Mouse (Mus musculus): Measurements from ENCODE around the gene Noc4l.

Noc4l gene

GRCm38 (mm10) chr5:110609425-110609824 is 43.8 kb downstream of the Noc4l start:
- DNase-seq (ENCODE audit: low spot score in 2 of 2): no peak

- DNase-seq (ENCODE audit: low spot score in 2 of 2): no peak
These were observed 44.3 kb downstream of the Noc4l start for GRCm38 (mm10) chr5:110608941-110609340.

GRCm38 (mm10) chr5:110608336-110608735 is 44.9 kb downstream of the Noc4l start:
- DNase-seq (ENCODE audit: low spot score in 2 of 2): no peak

GRCm38 (mm10) chr5:110607767-110608166 is 45.5 kb downstream of the Noc4l start:
- no peak for DNase-seq (ENCODE audit: low spot score in 2 of 2)

DNA sequence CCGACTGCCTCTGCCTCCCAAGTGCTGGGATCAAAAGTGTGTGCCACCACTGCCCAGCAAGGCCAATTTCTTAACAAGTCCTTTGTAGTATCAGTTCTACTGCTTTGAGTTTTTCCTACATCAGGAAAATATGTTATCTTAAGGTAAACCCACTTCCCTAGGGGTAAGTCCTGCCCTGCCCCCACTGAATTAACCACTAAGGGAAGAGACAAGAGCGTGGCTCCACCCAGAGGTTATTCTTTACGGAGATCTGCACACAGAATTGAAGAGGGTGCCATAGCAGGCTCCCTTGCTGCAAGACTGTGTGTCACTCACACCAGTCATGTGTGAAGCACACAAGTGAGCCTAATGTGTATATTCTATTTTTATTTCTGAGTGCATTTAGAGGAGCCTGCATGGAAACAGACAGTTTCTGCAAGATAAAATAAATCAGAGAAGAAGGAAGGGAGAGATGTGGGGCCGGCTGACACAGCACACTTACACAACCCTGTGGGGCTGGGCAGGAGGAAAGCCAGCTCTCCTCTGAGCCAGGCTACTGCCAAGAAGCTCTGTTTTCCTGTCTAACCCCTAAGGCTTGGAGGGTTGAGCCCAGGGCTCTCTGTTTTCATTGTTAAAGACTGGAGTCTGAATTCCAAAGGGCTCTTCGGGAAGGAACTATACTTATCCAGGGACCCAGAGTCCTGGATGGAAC is 47.5 kb downstream of the Noc4l start:
- DNase-seq (ENCODE audit: low spot score in 2 of 2): no peak

GRCm38 (mm10) chr5:110604311-110604710 is 48.9 kb downstream of the Noc4l start:
- no peak for DNase-seq (ENCODE audit: low spot score in 2 of 2)

DNA sequence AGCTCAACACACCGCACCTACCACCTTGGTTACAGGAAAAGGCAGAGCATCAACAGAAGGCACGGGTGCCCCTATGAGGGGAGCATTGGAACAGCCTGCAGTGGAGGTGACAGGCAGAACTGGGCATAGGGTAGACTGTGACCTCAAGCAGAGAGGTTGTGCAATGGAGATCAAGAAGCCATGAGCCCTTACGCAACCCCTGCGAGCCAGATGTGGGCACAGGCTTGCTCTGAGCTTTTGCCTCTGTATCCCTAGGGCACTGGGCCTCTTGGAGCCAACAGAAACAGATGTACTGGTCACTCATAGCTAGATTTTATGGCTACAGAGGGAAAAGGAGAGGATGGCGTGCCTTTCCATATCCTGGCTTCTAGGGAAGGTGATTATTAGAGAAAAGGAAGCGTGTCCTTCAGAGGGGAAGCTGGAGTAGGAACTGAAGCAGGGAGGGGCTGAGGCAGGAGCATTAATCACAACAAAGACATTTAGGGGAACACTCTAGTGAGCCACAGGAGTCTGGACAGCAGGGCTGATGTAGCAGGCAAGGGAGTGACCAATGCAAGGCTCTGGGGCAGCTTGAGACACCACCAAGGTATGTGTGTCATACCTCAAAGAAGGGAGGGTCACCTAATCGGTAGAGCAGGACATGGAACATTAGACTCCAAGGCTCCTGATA is 50.1 kb downstream of the Noc4l start:
- DNase-seq (ENCODE audit: low spot score in 2 of 2): no peak
